Comparison of ENCODE assay signal across 20 mouse cellular contexts in the genomic region with DNA sequence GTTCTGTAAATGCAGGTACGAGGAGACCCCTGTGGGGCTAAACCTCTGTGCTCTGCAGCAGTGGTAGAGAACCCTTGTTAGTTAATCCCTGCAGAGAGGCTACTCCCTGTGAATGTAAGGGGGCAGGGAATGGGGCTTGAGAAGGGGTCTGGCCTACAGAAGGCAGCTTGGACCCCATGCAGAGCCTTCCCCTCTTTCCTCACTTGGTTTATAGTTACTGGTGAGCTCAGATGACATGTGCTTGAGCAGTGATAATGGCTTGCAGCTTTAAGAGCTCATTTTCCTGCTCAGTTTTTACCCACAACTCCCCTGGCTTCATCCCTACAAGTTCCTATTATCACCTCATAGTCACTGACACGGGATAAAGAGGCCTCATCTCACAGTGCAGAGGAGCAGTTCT. TPM values are rescaled to one million over a fixed set of nuclear protein-coding genes. Genes with fewer than 3 reads are reported as not detected.
"Had no signal": no experiment of that assay in that cellular context is flagged by ENCODE, and none has a peak within 500 bp of the region (broad histone marks: within the 10 kb centered on the region; RNA-seq: fewer than 3 reads in every experiment).

No protein-coding gene starts in this region.

- H3K36me3 ChIP-seq: midbrain, embryonic 10.5 days; midbrain, embryonic 12.5 days; neural tube, embryonic 13.5 days; neural tube, embryonic 15.5 days had no signal

- ATAC-seq: midbrain, embryonic 16.5 days had no signal

- H3K4me2 ChIP-seq: lung, embryonic 14.5 days; midbrain, embryonic 12.5 days; neural tube, embryonic 13.5 days; neural tube, embryonic 15.5 days had no signal

- H3K4me1 ChIP-seq: midbrain, embryonic 12.5 days; neural tube, embryonic 13.5 days had no signal

- H3K27me3 ChIP-seq: midbrain, embryonic 12.5 days; neural tube, embryonic 13.5 days; neural tube, embryonic 15.5 days had no signal

- DNase-seq: lung, adult 18-20 months; lung, embryonic 14.5 days; lung, postnatal 10 days; lung, postnatal 4 days; midbrain, embryonic 14.5 days; retina, postnatal 1 day; right cerebral cortex, adult 18-20 months; right cerebral cortex, postnatal 25 days; right cerebral cortex, postnatal 4 days; spleen, adult 18-20 months; thymus, adult 18-20 months; thymus, postnatal 14 days; thymus, postnatal 36 days had no signal

- H3K9me3 ChIP-seq: midbrain, embryonic 10.5 days; midbrain, embryonic 12.5 days; neural tube, embryonic 13.5 days; neural tube, embryonic 15.5 days had no signal

- H3K27ac ChIP-seq: midbrain, embryonic 10.5 days; midbrain, embryonic 12.5 days; neural tube, embryonic 13.5 days; neural tube, embryonic 15.5 days had no signal

- H3K4me3 ChIP-seq: midbrain, embryonic 10.5 days; midbrain, embryonic 12.5 days; myocyte; neural tube, embryonic 13.5 days; neural tube, embryonic 15.5 days had no signal

- H3K9ac ChIP-seq: lung, embryonic 14.5 days; midbrain, embryonic 12.5 days; neural tube, embryonic 13.5 days; neural tube, embryonic 15.5 days had no signal

RNA-seq across cellular contexts. Expression of a gene that starts 40.6 kb away (rescaled TPM):
- total RNA-seq: megakaryocyte, adult 5-6 weeks had no signal
